Comparison of ENCODE assay signal across 8 mouse cellular contexts in the genomic region with DNA sequence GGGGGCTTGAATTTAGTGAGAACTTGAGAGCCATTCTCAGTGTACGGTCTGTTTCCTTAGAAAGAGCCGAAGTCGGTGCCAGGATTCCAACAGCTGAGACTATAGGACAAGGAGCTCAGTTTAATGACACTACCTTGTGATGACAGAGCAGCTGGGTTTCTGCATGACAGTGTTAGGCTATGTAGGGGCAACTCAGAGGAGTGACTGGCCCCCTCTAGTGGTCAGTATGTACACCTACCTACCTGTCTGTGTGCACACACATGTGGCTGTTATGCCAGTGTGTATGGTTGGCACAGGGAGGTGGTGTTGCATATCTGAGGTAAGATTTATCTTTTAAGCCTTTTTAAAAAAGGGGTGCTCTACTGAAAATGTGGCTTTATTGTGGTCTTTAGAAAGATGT. TPM values are rescaled to one million over a fixed set of nuclear protein-coding genes. Genes with fewer than 3 reads are reported as not detected.
DNase-seq lines count a peak whose midpoint lies in the region; ATAC-seq lines count a peak whose summit lies in the region.

No protein-coding gene starts in this region.

- H3K9ac ChIP-seq in embryonic facial prominence, embryonic 14.5 days (ENCODE audit: low read depth, low read length), result no peak overlapping the region

- ATAC-seq in embryonic facial prominence, embryonic 14.5 days (ENCODE audit: low read depth), result peak; percentile 53; the same call in 1 of the 2 replicates

- H3K36me3 ChIP-seq in embryonic facial prominence, embryonic 14.5 days (ENCODE audit: control insufficient read depth, insufficient read depth, low read length), result peaks cover 10% of the 10 kb centered on the region
- H3K36me3 ChIP-seq in splenic B cell, adult 2 months (ENCODE audit: control insufficient read depth, insufficient read depth, low read length, poor library complexity, severe bottlenecking), result no peaks in the 10 kb centered on the region

- H3K27me3 ChIP-seq in embryonic facial prominence, embryonic 14.5 days (replicated peaks; ENCODE audit: control insufficient read depth, insufficient read depth, low read length), result no peaks in the 10 kb centered on the region
- no peaks in the 10 kb centered on the region for H3K27me3 ChIP-seq in splenic B cell, adult 2 months (ENCODE audit: control insufficient read depth, insufficient read depth, low read length, poor library complexity, severe bottlenecking)

- no peak overlapping the region for H3K4me3 ChIP-seq in embryonic facial prominence, embryonic 14.5 days (ENCODE audit: low read depth, low read length)

- DNase-seq in embryo, embryonic 10 days (ENCODE audit: low spot score), result peak; percentile 59
- no peak for DNase-seq in embryo, embryonic 9.5 days (ENCODE audit: extremely low spot score)
- DNase-seq in CD4-positive, CD25-positive, alpha-beta regulatory T cell, adult 2 months (ENCODE audit: low read depth, low spot score), result peak; percentile 88
- peak; percentile 32 for DNase-seq in embryonic facial prominence, embryonic 14.5 days (ENCODE audit: low spot score)
- DNase-seq in liver, result peak; percentile 68
- peak; percentile 83 for DNase-seq in splenic B cell, adult 2 months (ENCODE audit: low read depth, low spot score)
- DNase-seq in layer of hippocampus, postnatal 25 days (ENCODE audit: extremely low spot score in 1 of 2, low spot score in 1 of 2), result no peak
- no peak for DNase-seq in gastrocnemius, adult 8-10 months (ENCODE audit: low spot score in 2 of 2)

- no peaks in the 10 kb centered on the region for H3K9me3 ChIP-seq in embryonic facial prominence, embryonic 14.5 days (ENCODE audit: control insufficient read depth, low read length)

- WGBS in embryonic facial prominence, embryonic 14.5 days, result 87% methylated on average over 3 of the region's 3 CpGs

- H3K4me1 ChIP-seq in embryonic facial prominence, embryonic 14.5 days (ENCODE audit: control insufficient read depth, insufficient read depth, low read length), result no peaks in the 10 kb centered on the region

- H3K27ac ChIP-seq in embryonic facial prominence, embryonic 14.5 days (replicated peaks; ENCODE audit: low read depth, low read length), result no peak overlapping the region

- H3K4me2 ChIP-seq in embryonic facial prominence, embryonic 14.5 days (ENCODE audit: low read depth, low read length), result no peak overlapping the region

RNA-seq across cellular contexts. Expression of a gene that starts 56.6 kb away (rescaled TPM):
- polyA plus RNA-seq in embryonic facial prominence, embryonic 14.5 days (2014; fragmentation: Nextera tagmentation; extraction: Ambion mirVana), result 0.77 and 1.5 TPM in 2 replicates
- total RNA-seq in layer of hippocampus, postnatal 25 days (2021), result 10 to 100 TPM; 20.9 to 22.1 TPM
- under 1 TPM; 0.75 to 0.99 (median 0.88) TPM for total RNA-seq in gastrocnemius, adult 8-10 months (2022)

Comparison
In these comparisons a context has a peak if more than half of its experiments do, and no peak if none do; other contexts are left out.
1. DNase-seq: peak in embryo, embryonic 10 days (single experiment), CD4-positive, CD25-positive, alpha-beta regulatory T cell, adult 2 months (single experiment), embryonic facial prominence, embryonic 14.5 days (single experiment), liver (single experiment) and splenic B cell, adult 2 months (single experiment); none in embryo, embryonic 9.5 days (single experiment), layer of hippocampus, postnatal 25 days (0 of 2) and gastrocnemius, adult 8-10 months (0 of 2).
2. RNA of a gene that starts 56.6 kb away (total RNA-seq): 20.9 to 22.1 TPM in layer of hippocampus, postnatal 25 days; 0.75 to 0.99 TPM in gastrocnemius, adult 8-10 months; every median in the first group is over 10 times any median in the second.